Mouse (Mus musculus): ENCODE measurements around the gene Pheta1. TPM values are rescaled to one million over a fixed set of nuclear protein-coding genes. Genes with fewer than 3 reads are reported as not detected.
"Not testable (repeated sequence)": the region's sequence is repeated elsewhere in the genome, so short reads cannot be mapped to it uniquely, and the experiment has no call there.

Gene Pheta1
- polyA plus RNA-seq, 1 experiment from 2014 or later: 3.7 TPM

DNA sequence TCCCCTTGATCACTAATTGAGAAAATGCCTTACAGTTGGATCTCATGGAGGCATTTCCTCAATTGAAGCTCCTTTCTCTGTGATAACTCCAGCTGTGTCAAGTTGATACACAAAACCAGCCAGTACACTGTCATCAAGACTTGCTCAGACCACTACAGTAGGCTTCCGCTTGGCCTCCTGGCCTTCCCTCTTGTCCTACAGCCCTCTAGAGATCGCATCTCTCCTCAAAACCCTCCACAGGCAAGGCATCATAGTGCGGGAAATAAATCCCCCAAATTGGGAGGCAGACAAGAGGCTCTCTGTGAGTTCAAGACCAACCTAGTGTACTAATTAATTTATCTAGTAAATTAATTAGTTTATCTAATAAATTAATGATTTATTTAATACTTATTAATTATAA is 1.5 kb upstream of the Pheta1 start:
- not testable (repeated sequence) for H3K9ac ChIP-seq; H3K9me3 ChIP-seq (replicated peaks); H3K4me2 ChIP-seq; H3K36me3 ChIP-seq; DNase-seq; ATAC-seq (ENCODE audit: low read depth); H3K4me3 ChIP-seq (replicated peaks); H3K27ac ChIP-seq
- Histone ChIP-seq H3K27me3 (peaks cover 27% of the 10 kb centered on the region), H3K4me1 (replicated peaks) (peaks cover 60% of the 10 kb centered on the region)
- 52% methylated on average over 3 of the region's 3 CpGs for WGBS (ENCODE audit: insufficient replicate concordance)

DNA sequence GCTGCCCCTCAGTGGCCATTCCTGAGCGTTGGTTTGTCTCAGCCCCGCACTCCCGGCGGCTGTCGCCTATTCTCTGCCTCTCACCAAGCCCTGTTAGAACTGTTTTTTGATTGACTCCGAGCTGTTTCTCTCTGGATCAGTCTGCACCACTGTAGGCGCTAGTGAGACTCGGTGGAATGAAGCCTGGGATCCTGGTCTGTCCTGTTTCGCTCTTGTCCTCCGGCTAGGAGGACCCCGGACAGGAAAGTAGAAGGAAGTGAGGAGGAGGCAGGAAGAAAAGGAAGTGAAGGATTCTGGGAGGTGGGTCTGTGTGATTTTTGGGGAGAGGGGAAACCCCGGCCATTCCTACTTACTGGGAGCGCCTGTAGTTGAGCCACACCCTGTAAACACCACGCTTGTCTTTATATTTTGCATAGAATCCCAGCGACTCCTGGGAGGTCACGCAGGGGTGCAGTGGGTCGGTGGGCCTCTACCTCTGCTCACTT is 707 bp upstream of the Pheta1 start:
- H3K4me2 ChIP-seq: peak overlapping the region; percentile 95
- 0% methylated on average over 17 of the region's 17 CpGs for WGBS (ENCODE audit: insufficient replicate concordance)
- peak overlapping the region; percentile 78 for H3K27ac ChIP-seq
- H3K4me1 ChIP-seq (replicated peaks): peaks cover 53% of the 10 kb centered on the region
- peak overlapping the region; percentile 85 for H3K4me3 ChIP-seq (replicated peaks)
- peak; percentile 48 for ATAC-seq (ENCODE audit: low read depth)
- H3K27me3 ChIP-seq: peaks cover 27% of the 10 kb centered on the region
- no peaks in the 10 kb centered on the region for H3K9me3 ChIP-seq (replicated peaks)
- DNase-seq: no peak
- H3K9ac ChIP-seq: peak overlapping the region; percentile 80
- H3K36me3 ChIP-seq: peaks cover 13% of the 10 kb centered on the region

GRCm38 (mm10) chr5:121849478-121850349 is 930 bp downstream of the Pheta1 start:
- Histone ChIP-seq H3K4me2 (peak overlapping the region; percentile 95), H3K4me3 (replicated peaks) (peak overlapping the region; percentile 85), H3K9me3 (replicated peaks) (no peaks in the 10 kb centered on the region), H3K36me3 (peaks cover 19% of the 10 kb centered on the region), H3K9ac (peak overlapping the region; percentile 80), H3K27ac (peak overlapping the region; percentile 21; the same call in 1 of the 2 replicates), H3K4me1 (replicated peaks) (peaks cover 55% of the 10 kb centered on the region), H3K27me3 (peaks cover 11% of the 10 kb centered on the region)
- ATAC-seq (ENCODE audit: low read depth) (no peak), DNase-seq (no peak)
- 41% methylated on average over 20 of the region's 20 CpGs for WGBS (ENCODE audit: insufficient replicate concordance)

DNA sequence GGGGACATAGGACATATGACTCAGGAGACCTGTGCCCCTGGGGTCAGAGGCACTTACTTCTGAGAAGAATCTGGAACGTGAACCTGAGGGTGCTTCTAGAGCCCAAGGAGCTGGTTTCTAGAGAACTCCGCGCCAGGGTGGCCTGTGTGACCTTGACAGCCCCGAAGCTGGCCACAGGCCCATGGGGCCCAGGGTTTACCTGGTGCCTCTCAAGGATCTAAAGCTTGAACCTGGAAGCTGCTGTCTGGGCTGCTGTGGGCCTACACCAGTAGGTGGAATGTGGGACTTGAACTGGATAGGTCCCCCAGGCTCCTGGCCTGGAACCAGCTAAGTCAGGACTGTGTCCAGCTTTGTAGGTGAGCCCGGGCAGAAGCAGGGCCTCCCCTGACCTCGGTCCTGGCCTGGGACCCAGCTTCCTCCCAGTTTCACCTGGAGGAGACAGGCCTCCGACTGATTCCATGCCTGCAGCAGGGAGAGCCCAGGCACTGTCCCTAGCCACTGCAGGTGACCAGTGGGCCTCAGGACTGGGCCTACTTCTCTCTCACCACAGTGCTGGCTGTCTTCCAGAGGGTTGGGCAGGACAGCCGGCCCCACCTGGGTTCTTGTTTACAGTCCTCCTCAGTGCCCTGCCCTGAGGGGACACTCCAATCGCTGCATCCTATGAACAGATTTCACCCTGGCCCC is 4.7 kb downstream of the Pheta1 start:
- Histone ChIP-seq H3K4me2 (no peak overlapping the region), H3K27me3 (no peaks in the 10 kb centered on the region), H3K9ac (no peak overlapping the region), H3K4me3 (replicated peaks) (no peak overlapping the region), H3K27ac (peak overlapping the region; percentile 56), H3K9me3 (replicated peaks) (no peaks in the 10 kb centered on the region), H3K36me3 (peaks cover 19% of the 10 kb centered on the region), H3K4me1 (replicated peaks) (peaks cover 37% of the 10 kb centered on the region)
- 75% methylated on average over 9 of the region's 9 CpGs for WGBS (ENCODE audit: insufficient replicate concordance)
- DNase-seq (no peak), ATAC-seq (ENCODE audit: low read depth) (peak; percentile 59)

DNA sequence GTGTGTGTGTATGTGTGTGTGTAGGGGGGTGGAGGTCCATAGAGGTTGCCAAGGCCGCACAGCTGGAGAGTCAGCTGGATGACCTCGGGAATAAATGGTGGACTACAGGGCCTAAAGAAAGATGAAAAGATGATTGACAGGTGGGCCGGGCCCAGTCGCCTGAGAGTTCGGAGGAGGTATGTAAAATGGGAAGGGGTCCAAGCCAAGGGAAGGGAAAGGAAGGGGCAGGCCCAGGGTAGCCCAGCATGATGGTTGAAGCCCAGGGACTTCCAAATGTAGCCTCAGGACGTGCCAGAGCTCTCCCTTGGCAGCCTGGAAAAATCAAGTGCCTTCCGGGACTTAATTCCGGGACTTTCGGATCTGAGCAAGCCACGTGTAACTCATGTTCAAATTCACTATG is 6.0 kb downstream of the Pheta1 start:
- Histone ChIP-seq H3K27me3 (no peaks in the 10 kb centered on the region), H3K36me3 (peaks cover 19% of the 10 kb centered on the region), H3K4me1 (replicated peaks) (peaks cover 29% of the 10 kb centered on the region), H3K4me3 (replicated peaks) (no peak overlapping the region), H3K4me2 (no peak overlapping the region), H3K9ac (no peak overlapping the region), H3K27ac (no peak overlapping the region), H3K9me3 (replicated peaks) (no peaks in the 10 kb centered on the region)
- ATAC-seq (ENCODE audit: low read depth) (no peak), DNase-seq (no peak)
- WGBS (ENCODE audit: insufficient replicate concordance): 76% methylated on average over 10 of the region's 10 CpGs

GRCm38 (mm10) chr5:121856740-121857139 is 8.0 kb downstream of the Pheta1 start:
- Histone ChIP-seq H3K4me1 (replicated peaks) (peaks cover 11% of the 10 kb centered on the region), H3K27ac (no peak overlapping the region), H3K9ac (no peak overlapping the region), H3K27me3 (no peaks in the 10 kb centered on the region), H3K4me2 (no peak overlapping the region), H3K4me3 (replicated peaks) (no peak overlapping the region), H3K9me3 (replicated peaks) (0 out of 2 replicates have a peak, but pooled peaks cover 3% of the 10 kb centered on the region), H3K36me3 (peaks cover 12% of the 10 kb centered on the region)
- DNase-seq: no peak
- ATAC-seq (ENCODE audit: low read depth): no peak
- 69% methylated on average over 11 of the region's 11 CpGs for WGBS (ENCODE audit: insufficient replicate concordance)

DNA sequence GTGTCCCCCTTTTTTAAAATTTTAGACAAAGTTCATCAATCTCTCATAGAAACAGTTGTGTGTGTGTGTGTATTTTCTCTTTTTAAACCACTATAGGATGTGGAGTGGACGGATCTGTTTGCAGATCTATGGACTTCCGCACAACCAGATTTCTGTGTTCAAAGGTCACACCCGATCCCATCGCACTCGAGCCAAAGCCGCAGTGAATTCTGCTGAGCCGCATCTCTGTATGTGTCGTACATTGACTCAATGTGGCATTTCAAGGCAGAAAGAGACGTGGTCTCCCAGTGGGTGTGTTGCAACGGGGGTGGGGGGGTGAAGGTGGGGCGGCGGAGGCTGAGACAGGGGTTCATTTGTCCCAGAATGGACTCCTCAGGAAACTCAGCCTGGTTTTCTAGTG is 9.6 kb downstream of the Pheta1 start:
- no peaks in the 10 kb centered on the region for H3K27me3 ChIP-seq
- H3K4me1 ChIP-seq (replicated peaks): peaks cover 9% of the 10 kb centered on the region; the same call in 1 of the 2 replicates
- ATAC-seq (ENCODE audit: low read depth) (no peak), DNase-seq (no peak)
- H3K9me3 ChIP-seq (replicated peaks): 0 out of 2 replicates have a peak, but pooled peaks cover 3% of the 10 kb centered on the region
- no peak overlapping the region for H3K9ac ChIP-seq
- no peak overlapping the region for H3K4me2 ChIP-seq
- H3K27ac ChIP-seq: no peak overlapping the region; the same call in 1 of the 2 replicates
- H3K36me3 ChIP-seq: peaks cover 3% of the 10 kb centered on the region
- no peak overlapping the region for H3K4me3 ChIP-seq (replicated peaks)
- 67% methylated on average over 12 of the region's 12 CpGs for WGBS (ENCODE audit: insufficient replicate concordance)

DNA sequence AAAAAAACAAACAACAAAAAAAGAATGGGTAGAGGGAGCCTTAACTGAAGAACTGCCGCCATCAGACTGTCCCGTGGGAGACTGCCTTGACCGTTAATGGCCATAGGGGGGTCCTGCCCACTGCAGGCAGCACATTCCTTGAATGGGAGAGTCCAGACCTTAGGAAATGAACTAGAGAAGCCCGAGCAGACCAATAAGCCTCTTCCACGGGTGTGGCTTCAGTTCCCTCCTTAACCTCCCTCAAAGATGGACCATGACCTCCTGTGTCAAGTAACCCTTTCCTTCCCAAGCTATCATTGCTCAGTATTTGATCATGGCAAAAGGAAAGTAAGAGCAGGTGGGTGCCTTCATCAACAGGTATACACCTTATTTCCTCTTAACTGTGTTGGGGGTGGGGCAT is 13.2 kb downstream of the Pheta1 start:
- H3K36me3 ChIP-seq: no peaks in the 10 kb centered on the region
- 0 out of 2 replicates have a peak, but pooled peaks cover 3% of the 10 kb centered on the region for H3K9me3 ChIP-seq (replicated peaks)
- no peak for DNase-seq
- no peak overlapping the region for H3K4me3 ChIP-seq (replicated peaks)
- H3K4me1 ChIP-seq (replicated peaks): peaks cover 3% of the 10 kb centered on the region; the same call in 1 of the 2 replicates
- H3K4me2 ChIP-seq: no peak overlapping the region
- no peaks in the 10 kb centered on the region for H3K27me3 ChIP-seq
- no peak for ATAC-seq (ENCODE audit: low read depth)
- no peak overlapping the region for H3K9ac ChIP-seq
- 41% methylated on average over 5 of the region's 5 CpGs for WGBS (ENCODE audit: insufficient replicate concordance)
- no peak overlapping the region for H3K27ac ChIP-seq

DNA sequence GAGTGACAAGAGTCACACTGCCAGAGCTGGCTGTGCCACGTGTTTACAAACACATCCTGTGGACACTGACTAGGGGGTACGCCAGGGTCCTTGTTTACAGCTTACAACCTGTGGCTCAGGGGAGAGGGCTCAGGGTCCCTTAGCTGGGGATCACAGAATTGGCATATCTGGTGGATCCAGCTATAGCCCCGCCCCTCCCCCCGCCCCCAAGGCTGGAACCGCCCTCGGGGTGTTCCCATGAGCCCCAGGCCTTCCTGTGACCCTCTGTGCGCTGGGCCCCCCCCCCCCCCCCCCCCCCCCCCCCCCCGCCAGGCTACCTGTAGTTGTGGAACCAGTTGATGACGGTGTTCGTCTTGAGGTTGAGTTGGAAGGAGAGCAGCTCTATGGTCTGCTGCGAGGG is 15.5 kb downstream of the Pheta1 start:
- 14% methylated on average over 7 of the region's 11 CpGs for WGBS (ENCODE audit: insufficient replicate concordance)
- Histone ChIP-seq H3K4me3 (replicated peaks) (no peak overlapping the region), H3K4me1 (replicated peaks) (peaks cover 3% of the 10 kb centered on the region; the same call in 1 of the 2 replicates), H3K4me2 (peak overlapping the region; percentile 35; the same call in 1 of the 2 replicates), H3K9ac (no peak overlapping the region), H3K36me3 (0 out of 2 replicates have a peak, but pooled peaks cover 2% of the 10 kb centered on the region), H3K27me3 (no peaks in the 10 kb centered on the region), H3K27ac (no peak overlapping the region), H3K9me3 (replicated peaks) (0 out of 2 replicates have a peak, but pooled peaks cover 3% of the 10 kb centered on the region)
- ATAC-seq (ENCODE audit: low read depth) (no peak), DNase-seq (no peak)

GRCm38 (mm10) chr5:121867963-121868362 is 19.2 kb downstream of the Pheta1 start:
- no peak overlapping the region for H3K4me2 ChIP-seq
- no peaks in the 10 kb centered on the region for H3K27me3 ChIP-seq
- DNase-seq (no peak), ATAC-seq (ENCODE audit: low read depth) (no peak)
- no peaks in the 10 kb centered on the region for H3K9me3 ChIP-seq (replicated peaks)
- no peak overlapping the region for H3K27ac ChIP-seq
- H3K4me3 ChIP-seq (replicated peaks): no peak overlapping the region
- no peak overlapping the region for H3K9ac ChIP-seq
- 0 out of 2 replicates have a peak, but pooled peaks cover 3% of the 10 kb centered on the region for H3K36me3 ChIP-seq
- WGBS (ENCODE audit: insufficient replicate concordance): 61% methylated on average over 5 of the region's 5 CpGs
- H3K4me1 ChIP-seq (replicated peaks): peaks cover 3% of the 10 kb centered on the region; the same call in 1 of the 2 replicates

DNA sequence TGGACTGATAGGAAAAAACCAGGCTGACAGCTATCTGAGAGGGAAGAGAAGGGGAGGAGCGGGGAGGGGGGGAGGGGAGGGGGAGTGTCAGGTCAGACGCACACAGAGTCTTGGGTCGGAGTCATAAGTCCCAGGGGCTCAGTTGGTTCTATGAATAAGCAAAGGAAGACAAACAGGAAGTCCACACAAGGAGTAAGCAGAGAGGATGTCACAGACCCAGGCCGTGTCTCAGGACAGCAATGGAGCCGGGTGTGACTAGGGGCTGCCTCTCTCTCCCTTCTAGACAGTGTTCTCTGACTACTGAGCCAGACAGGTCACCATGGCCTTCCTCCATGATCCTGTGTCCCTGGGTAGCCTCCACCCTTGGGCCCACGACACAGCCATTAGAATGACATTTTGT is 22.0 kb downstream of the Pheta1 start:
- H3K9ac ChIP-seq: no peak overlapping the region
- no peak overlapping the region for H3K4me3 ChIP-seq (replicated peaks)
- WGBS (ENCODE audit: insufficient replicate concordance): 42% methylated on average over 6 of the region's 6 CpGs
- H3K4me1 ChIP-seq (replicated peaks): no peaks in the 10 kb centered on the region
- H3K4me2 ChIP-seq: no peak overlapping the region
- H3K36me3 ChIP-seq: 0 out of 2 replicates have a peak, but pooled peaks cover 3% of the 10 kb centered on the region
- ATAC-seq (ENCODE audit: low read depth) (no peak), DNase-seq (no peak)
- no peak overlapping the region for H3K27ac ChIP-seq
- no peaks in the 10 kb centered on the region for H3K27me3 ChIP-seq
- no peaks in the 10 kb centered on the region for H3K9me3 ChIP-seq (replicated peaks)
